Comparison of ENCODE assay signal across 8 mouse cellular contexts in the genomic region with DNA sequence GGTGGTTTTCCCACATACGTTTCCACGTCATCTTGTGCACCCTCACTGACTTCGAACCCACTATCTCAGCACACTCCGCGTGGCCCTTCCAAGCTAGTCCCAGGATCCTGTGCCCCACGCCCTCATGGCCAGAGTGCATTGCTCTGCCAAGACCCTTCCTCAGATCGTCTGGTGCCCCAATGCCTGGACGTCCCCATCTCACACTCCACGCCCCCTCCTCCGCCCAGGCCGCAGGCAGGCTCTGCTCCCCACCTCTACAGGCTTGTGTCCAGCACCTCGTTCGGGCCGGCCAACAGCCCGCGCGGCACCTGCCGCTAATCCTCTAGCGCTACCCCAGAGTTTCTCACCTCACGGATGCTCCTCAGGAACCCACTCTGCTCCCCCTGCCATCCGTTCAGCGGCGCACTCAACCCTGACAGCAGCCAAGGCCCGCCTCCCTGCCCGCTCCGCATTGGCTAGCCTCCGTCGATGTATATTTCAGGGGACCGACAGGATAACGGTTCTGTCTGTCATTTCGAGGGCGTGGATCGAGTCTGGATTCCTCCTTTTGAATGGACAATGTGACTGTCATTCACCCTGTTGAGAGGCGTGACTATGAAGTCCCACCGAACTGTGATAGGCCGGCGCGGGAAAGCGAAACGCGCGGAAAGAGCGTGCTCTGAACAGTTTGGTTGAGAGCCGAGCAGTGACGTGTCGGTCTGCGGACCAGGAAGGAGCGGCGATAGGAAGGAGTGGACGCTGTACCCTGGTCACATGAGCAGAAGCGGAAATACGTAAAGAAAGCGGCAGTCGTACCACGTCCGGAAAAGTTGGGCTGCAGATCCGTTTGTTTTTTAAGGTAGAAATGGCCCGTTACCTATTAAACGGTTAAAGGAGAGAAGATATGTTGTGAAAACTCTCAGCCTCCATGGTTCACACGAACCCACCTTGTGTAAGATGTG. TPM values are rescaled to one million over a fixed set of nuclear protein-coding genes. Genes with fewer than 3 reads are reported as not detected.
A peak's percentile ranks its signal among the peaks of the same experiment; 100 is the strongest.
DNase-seq lines count a peak whose midpoint lies in the region; ATAC-seq and TF ChIP-seq lines count a peak whose summit lies in the region.

A gene (minus strand): TSS at position 477 of the 941 bp plus-strand sequence.

- peak within 1 kb of the TSS; percentile 96 for H3K4me3 ChIP-seq in C2C12 (ENCODE audit: insufficient read depth, poor library complexity, severe bottlenecking)
- peak within 1 kb of the TSS; percentile 74 for H3K4me3 ChIP-seq in erythroblast, embryonic 14.5 days (replicated peaks)
- H3K4me3 ChIP-seq in heart, embryonic 11.5 days (ENCODE audit: low read depth, low read length) = peak within 1 kb of the TSS; percentile 99
- peak within 1 kb of the TSS; percentile 99 for H3K4me3 ChIP-seq in kidney, embryonic 16.5 days (ENCODE audit: low read length)
- H3K4me3 ChIP-seq in liver, adult 2 months (ENCODE audit: insufficient read depth, low read depth, low read length) = peak within 1 kb of the TSS; percentile 78
- H3K4me3 ChIP-seq in myocyte = peak within 1 kb of the TSS; percentile 92

- peak within 1 kb of the TSS; percentile 94 for H3K9ac ChIP-seq in heart, embryonic 11.5 days (ENCODE audit: low read depth, low read length)
- peak within 1 kb of the TSS; percentile 92 for H3K9ac ChIP-seq in kidney, embryonic 16.5 days (replicated peaks; ENCODE audit: low read length)
- peak within 1 kb of the TSS; percentile 74 for H3K9ac ChIP-seq in liver, adult 2 months (ENCODE audit: low read depth, low read length)

- peak; percentile 47; the same call in 1 of the 2 replicates for TF ChIP-seq POLR2A in brain, embryonic 14.5 days (IDR thresholded peaks at IDR 0.05; ENCODE audit: borderline replicate concordance, extremely low read depth, insufficient read depth, insufficient read length, poor library complexity, severe bottlenecking)
- peak; percentile 48 for TF ChIP-seq POLR2A in liver, adult 2 months (IDR thresholded peaks at IDR 0.05; ENCODE audit: extremely low read depth, insufficient read depth, low read length)
- TF ChIP-seq POLR2A in myocyte (IDR thresholded peaks at IDR 0.05; ENCODE audit: insufficient read length, low read depth) = peak; percentile 63

- H3K27me3 ChIP-seq in C2C12 (ENCODE audit: control insufficient read depth, insufficient read depth, insufficient read length) (no peaks in the 10 kb centered on the region), myocyte (ENCODE audit: control insufficient read depth, insufficient read depth, insufficient read length) (no peaks in the 10 kb centered on the region)
- no peaks in the 10 kb centered on the region for H3K27me3 ChIP-seq in erythroblast, embryonic 14.5 days (ENCODE audit: control insufficient read depth)
- H3K27me3 ChIP-seq in heart, embryonic 11.5 days (ENCODE audit: control insufficient read depth, insufficient read depth, low read length) = no peaks in the 10 kb centered on the region
- no peaks in the 10 kb centered on the region for H3K27me3 ChIP-seq in kidney, embryonic 16.5 days (ENCODE audit: insufficient read depth, low read length)
- no peaks in the 10 kb centered on the region for H3K27me3 ChIP-seq in liver, adult 2 months (ENCODE audit: control insufficient read depth, insufficient read depth, low read length)
- H3K27me3 ChIP-seq in splenic B cell, adult 2 months (ENCODE audit: control insufficient read depth, insufficient read depth, low read length, poor library complexity, severe bottlenecking) = no peaks in the 10 kb centered on the region

- H3K4me1 ChIP-seq in erythroblast, embryonic 14.5 days (ENCODE audit: control insufficient read depth) = peaks cover 23% of the 10 kb centered on the region
- peaks cover 14% of the 10 kb centered on the region for H3K4me1 ChIP-seq in heart, embryonic 11.5 days (ENCODE audit: control insufficient read depth, insufficient read depth, low read length)
- peaks cover 17% of the 10 kb centered on the region for H3K4me1 ChIP-seq in kidney, embryonic 16.5 days (ENCODE audit: insufficient read depth, low read length)
- no peaks in the 10 kb centered on the region for H3K4me1 ChIP-seq in liver, adult 2 months (ENCODE audit: control insufficient read depth, insufficient read depth, low read length)

- H3K27ac ChIP-seq in heart, embryonic 11.5 days (ENCODE audit: low read depth, low read length) = peak within 1 kb of the TSS; percentile 94
- H3K27ac ChIP-seq in kidney, embryonic 16.5 days (ENCODE audit: low read length) = peak within 1 kb of the TSS; percentile 81
- H3K27ac ChIP-seq in liver, adult 2 months (replicated peaks; ENCODE audit: insufficient read depth, low read depth, low read length) = peak within 1 kb of the TSS; percentile 68

- H3K36me3 ChIP-seq in C2C12 (ENCODE audit: control insufficient read depth, insufficient read depth) (peaks cover 28% of the 10 kb centered on the region), myocyte (ENCODE audit: control insufficient read depth, insufficient read depth) (peaks cover 27% of the 10 kb centered on the region)
- peaks cover 31% of the 10 kb centered on the region for H3K36me3 ChIP-seq in erythroblast, embryonic 14.5 days (ENCODE audit: control insufficient read depth)
- H3K36me3 ChIP-seq in heart, embryonic 11.5 days (ENCODE audit: control insufficient read depth, insufficient read depth, low read length) = peaks cover 8% of the 10 kb centered on the region
- peaks cover 12% of the 10 kb centered on the region for H3K36me3 ChIP-seq in kidney, embryonic 16.5 days (ENCODE audit: insufficient read depth, low read length)
- peaks cover 16% of the 10 kb centered on the region for H3K36me3 ChIP-seq in liver, adult 2 months (ENCODE audit: control insufficient read depth, insufficient read depth, low read length)
- H3K36me3 ChIP-seq in splenic B cell, adult 2 months (ENCODE audit: control insufficient read depth, insufficient read depth, low read length, poor library complexity, severe bottlenecking) = peaks cover 5% of the 10 kb centered on the region

- H3K9me3 ChIP-seq in erythroblast, embryonic 14.5 days (ENCODE audit: control insufficient read depth, low read length) = no peaks in the 10 kb centered on the region
- no peaks in the 10 kb centered on the region for H3K9me3 ChIP-seq in heart, embryonic 11.5 days (replicated peaks; ENCODE audit: control insufficient read depth, low read length)
- no peaks in the 10 kb centered on the region for H3K9me3 ChIP-seq in kidney, embryonic 16.5 days (ENCODE audit: low read length)

- ATAC-seq in heart, embryonic 11.5 days (replicated peaks; ENCODE audit: insufficient number of reproducible peaks, low FRiP score, low TSS enrichment) = peak; percentile 99
- peak; percentile 100 for ATAC-seq in kidney, embryonic 16.5 days (ENCODE audit: low FRiP score, low TSS enrichment)

- WGBS in heart, embryonic 11.5 days (ENCODE audit: insufficient replicate concordance) = under 1% methylated on average over 60 of the region's 60 CpGs
- under 1% methylated on average over 60 of the region's 60 CpGs for WGBS in kidney, embryonic 16.5 days
- WGBS in liver, adult 2 months = under 1% methylated on average over 60 of the region's 60 CpGs

- H3ac ChIP-seq in C2C12 (ENCODE audit: control insufficient read depth, insufficient read length, low read depth) (peak within 1 kb of the TSS; percentile 96), myocyte (ENCODE audit: control insufficient read depth, insufficient read length) (peak within 1 kb of the TSS; percentile 72)

- H3K79me2 ChIP-seq in C2C12 (ENCODE audit: control insufficient read depth, insufficient read depth) (peaks cover 45% of the 10 kb centered on the region), myocyte (ENCODE audit: control insufficient read depth, insufficient read depth) (peaks cover 38% of the 10 kb centered on the region)
- peaks cover 11% of the 10 kb centered on the region; the same call in 1 of the 2 replicates for H3K79me2 ChIP-seq in liver, adult 2 months (ENCODE audit: control insufficient read depth, insufficient read depth, low read length)

- peaks cover 32% of the 10 kb centered on the region for H3K79me3 ChIP-seq in C2C12 (ENCODE audit: low read depth)

- peak; percentile 100 for DNase-seq in brain, embryonic 14.5 days (ENCODE audit: low read depth)
- peak; percentile 100 for DNase-seq in liver, adult 2 months (ENCODE audit: extremely low read depth, low read depth, low spot score)
- DNase-seq in splenic B cell, adult 2 months (ENCODE audit: low read depth, low spot score) = peak; percentile 100

- H3K4me2 ChIP-seq in heart, embryonic 11.5 days = peak within 1 kb of the TSS; percentile 89
- peak within 1 kb of the TSS; percentile 71 for H3K4me2 ChIP-seq in kidney, embryonic 16.5 days (replicated peaks; ENCODE audit: low read depth, low read length)
- peak within 1 kb of the TSS; percentile 92 for H3K4me2 ChIP-seq in myocyte (ENCODE audit: low read depth)

- TF ChIP-seq CTCF in C2C12 (IDR thresholded peaks at IDR 0.05; ENCODE audit: control insufficient read depth, insufficient read depth, insufficient read length) = no peak
- TF ChIP-seq CTCF in brain, embryonic 14.5 days (IDR thresholded peaks at IDR 0.05; ENCODE audit: borderline replicate concordance, extremely low read depth, insufficient read depth, insufficient read length) = no peak
- TF ChIP-seq CTCF in liver, adult 2 months (IDR thresholded peaks at IDR 0.05; ENCODE audit: low read depth, low read length) = no peak

TF ChIP-seq in C2C12, 6 proteins besides CTCF, POLR2A, EP300 and RAD21:
- TF ChIP-seq USF1 (IDR thresholded peaks at IDR 0.05; ENCODE audit: low read depth) (peak; percentile 98), MAX (IDR thresholded peaks at IDR 0.05) (peak; percentile 79), MYOG (IDR thresholded peaks at IDR 0.05; ENCODE audit: control insufficient read depth, extremely low read depth, insufficient read length) (no peak)

TF ChIP-seq in myocyte, 11 proteins besides CTCF, POLR2A, EP300 and RAD21:
- no peak for TF ChIP-seq MYOD1 (IDR thresholded peaks at IDR 0.05; ENCODE audit: control insufficient read depth in 1 of 3, insufficient read length in 2 of 3, low read depth in 2 of 3)
- peak; percentile 97 for TF ChIP-seq USF1 (IDR thresholded peaks at IDR 0.05; ENCODE audit: low read depth)
- no peak for TF ChIP-seq REST (IDR thresholded peaks at IDR 0.05; ENCODE audit: insufficient read depth, insufficient read length)
- no peak for TF ChIP-seq E2F4 (IDR thresholded peaks at IDR 0.05; ENCODE audit: insufficient read depth)
- TF ChIP-seq POLR2AphosphoS2 (IDR thresholded peaks at IDR 0.05; ENCODE audit: insufficient read length, low read depth) = peak; percentile 75
- TF ChIP-seq SRF (IDR thresholded peaks at IDR 0.05; ENCODE audit: control insufficient read depth, insufficient read length, low read depth) = peak; percentile 45

RNA-seq across cellular contexts. Expression of the gene that starts here (rescaled TPM):
- 287 TPM for polyA plus RNA-seq in C2C12 (2012; fragmentation: generic; extraction: Trizol)
- 86.6 and 96.4 TPM in 2 replicates for polyA plus RNA-seq in brain, embryonic 14.5 days (2012; rRNA removed)
- 0.14 and 0.20 TPM in 2 replicates for polyA plus RNA-seq in erythroblast, embryonic 14.5 days (2012)
- polyA plus RNA-seq in heart, embryonic 11.5 days (2014; fragmentation: Nextera tagmentation; extraction: Ambion mirVana) = 147 and 152 TPM in 2 replicates
- polyA plus RNA-seq in kidney, embryonic 16.5 days (2015; fragmentation: Nextera tagmentation; extraction: Ambion mirVana) = 285 and 290 TPM in 2 replicates
- total RNA-seq in liver, adult 2 months (2014; rRNA removed) = 135 and 198 TPM in 2 replicates
- 129 and 135 TPM in 2 replicates for polyA plus RNA-seq in liver, adult 2 months (2012; rRNA removed)
- polyA plus RNA-seq in myocyte (2012; fragmentation: generic; extraction: Trizol) = 204 TPM

Comparison
In these comparisons a context has a peak if more than half of its experiments do, and no peak if none do; other contexts are left out.
1. Peak in every context shown above with its lines: DNase-seq, ATAC-seq, H3K4me3 ChIP-seq and H3K27ac ChIP-seq.
2. RNA of the gene that starts here (polyA plus RNA-seq): 287 TPM in C2C12 (single experiment), 285 to 290 TPM in kidney, embryonic 16.5 days, 204 TPM in myocyte (single experiment), 147 to 152 TPM in heart, embryonic 11.5 days, 129 to 135 TPM in liver, adult 2 months and 86.6 to 96.4 TPM in brain, embryonic 14.5 days; 0.14 to 0.20 TPM in erythroblast, embryonic 14.5 days; every median in the first group is over 10 times any median in the second.